Mouse (Mus musculus): Measurements from ENCODE around the gene Gm49318. TPM values are rescaled to one million over a fixed set of nuclear protein-coding genes. Genes with fewer than 3 reads are reported as not detected.

The Gm49318 gene
- polyA plus RNA-seq, 1 experiment from 2014 or later = not detected

DNA sequence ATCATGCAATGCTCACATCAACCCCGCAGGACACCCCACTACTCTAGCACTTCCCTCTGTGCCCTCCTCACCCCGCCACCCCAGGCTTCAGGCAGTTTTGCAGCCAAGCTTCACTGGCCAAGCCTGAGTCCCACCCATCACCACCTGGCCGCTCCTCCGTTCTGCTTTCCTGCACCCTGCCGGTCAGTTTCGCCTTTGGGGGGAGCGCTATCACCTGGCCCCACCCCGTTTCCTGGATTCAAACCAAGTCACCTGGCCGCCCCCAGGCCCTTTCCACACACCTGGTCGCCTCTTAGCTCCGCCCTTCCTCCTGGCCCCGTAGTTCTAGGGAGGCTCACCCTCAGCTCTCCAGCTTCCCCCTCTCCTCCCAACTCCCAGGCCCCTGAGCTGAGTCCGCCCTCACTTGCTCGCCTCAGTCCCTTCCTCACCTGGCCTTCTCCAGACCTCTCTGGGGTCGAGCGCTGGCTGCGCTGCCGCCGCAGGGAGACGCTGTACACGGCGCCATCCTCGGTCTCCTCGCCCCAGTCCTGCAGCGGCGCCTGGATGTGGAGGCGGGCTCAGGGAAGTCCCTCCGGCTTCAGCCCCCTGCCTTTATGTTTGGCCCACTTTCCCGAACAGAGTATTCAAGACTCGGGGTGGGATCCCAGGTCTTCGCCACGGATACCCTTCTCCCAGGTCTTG lies 82.5 kb downstream of the Gm49318 start:
- peak overlapping the region; percentile 69 for H3K4me2 ChIP-seq
- no peak overlapping the region for H3K9ac ChIP-seq
- peaks cover 66% of the 10 kb centered on the region for H3K27me3 ChIP-seq
- H3K9me3 ChIP-seq = no peaks in the 10 kb centered on the region
- H3K4me3 ChIP-seq = peak overlapping the region; percentile 36
- H3K27ac ChIP-seq (replicated peaks) = no peak overlapping the region
- 2% methylated on average over 32 of the region's 32 CpGs for WGBS
- ATAC-seq (ENCODE audit: low FRiP score, low read depth) = 0 out of 2 replicates have a peak, but pooled peaks have one; percentile 27
- no peaks in the 10 kb centered on the region for H3K36me3 ChIP-seq
- peaks cover 23% of the 10 kb centered on the region for H3K4me1 ChIP-seq (replicated peaks)

DNA sequence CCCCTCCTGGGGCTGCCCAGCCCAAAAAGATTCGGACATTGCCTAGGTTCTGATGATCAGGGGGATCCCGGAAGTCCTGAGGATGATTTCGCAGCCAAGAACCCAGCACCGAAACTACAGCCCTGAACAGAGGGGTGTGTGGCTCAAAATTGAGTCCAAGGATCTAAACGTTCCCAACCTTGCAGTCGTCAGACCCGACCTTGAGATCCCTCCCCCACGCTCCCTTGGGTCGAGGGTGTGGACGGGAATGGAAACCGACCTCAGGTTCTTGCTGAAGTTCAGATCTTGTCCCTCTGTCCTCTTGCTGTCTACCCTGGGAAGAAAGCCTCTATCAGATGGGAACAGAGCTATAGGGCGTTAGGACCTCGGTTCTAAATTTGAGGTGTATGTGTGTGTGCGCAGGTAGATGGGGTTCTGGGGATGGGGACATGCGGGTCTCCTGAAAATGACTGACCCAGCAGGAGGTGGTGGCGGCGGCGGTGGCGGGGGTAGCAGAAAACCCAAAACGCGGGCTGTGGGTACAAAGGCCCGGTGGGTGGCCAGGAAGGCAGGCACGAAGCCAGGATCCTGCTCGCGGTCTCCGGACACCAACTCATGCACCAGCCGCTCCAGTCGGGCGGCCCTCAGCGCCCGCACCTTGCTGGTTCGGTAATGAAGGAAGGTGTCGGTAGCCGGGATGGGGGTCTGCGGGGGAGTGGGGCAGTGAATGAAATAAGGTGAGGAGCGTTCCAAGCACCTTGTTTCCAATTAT lies 83.3 kb downstream of the Gm49318 start:
- WGBS = 9% methylated on average over 36 of the region's 36 CpGs
- peaks cover 66% of the 10 kb centered on the region for H3K27me3 ChIP-seq

More for the DNA sequence above, 83.3 kb downstream of the Gm49318 start:
- H3K9me3 ChIP-seq = no peaks in the 10 kb centered on the region
- no peak overlapping the region for H3K9ac ChIP-seq
- peak overlapping the region; percentile 69 for H3K4me2 ChIP-seq
- no peaks in the 10 kb centered on the region for H3K36me3 ChIP-seq
- ATAC-seq (ENCODE audit: low FRiP score, low read depth) = no peak
- peak overlapping the region; percentile 36 for H3K4me3 ChIP-seq
- H3K27ac ChIP-seq (replicated peaks) = no peak overlapping the region
- H3K4me1 ChIP-seq (replicated peaks) = peaks cover 23% of the 10 kb centered on the region

Small RNA genes within 50 kb of the gene (microRNA-seq; reads per million reads assigned to microRNA genes)
- gene Mir7084 = not detected

Other genes with a start within 250 kb of the Gm49318 start
- gene Angptl8, start 235.7 kb downstream of the Gm49318 start, polyA plus RNA-seq (2015; fragmentation: Nextera tagmentation; extraction: Ambion mirVana) = 0.88 TPM in 2 replicates
- 16.4 and 21.2 TPM in 2 replicates for gene Dock6, start 218.6 kb downstream of the Gm49318 start, polyA plus RNA-seq (2015; fragmentation: Nextera tagmentation; extraction: Ambion mirVana)
- 21.1 and 23.0 TPM in 2 replicates for gene Rab3d, start 153.1 kb downstream of the Gm49318 start, polyA plus RNA-seq (2015; fragmentation: Nextera tagmentation; extraction: Ambion mirVana)
- gene Ccdc159, start 143.8 kb downstream of the Gm49318 start, polyA plus RNA-seq (2015; fragmentation: Nextera tagmentation; extraction: Ambion mirVana) = 8.5 and 11.7 TPM in 2 replicates
- 51.7 and 53.8 TPM in 2 replicates for gene Tmem205, start 143.7 kb downstream of the Gm49318 start, polyA plus RNA-seq (2015; fragmentation: Nextera tagmentation; extraction: Ambion mirVana)
- 95.5 and 119 TPM in 2 replicates for gene Plppr2, start 134.2 kb downstream of the Gm49318 start, polyA plus RNA-seq (2015; fragmentation: Nextera tagmentation; extraction: Ambion mirVana)
- gene Swsap1, start 115.5 kb downstream of the Gm49318 start, polyA plus RNA-seq (2015; fragmentation: Nextera tagmentation; extraction: Ambion mirVana) = 9.1 and 9.3 TPM in 2 replicates
- 1.3 and 1.9 TPM in 2 replicates for gene Epor, start 107.8 kb downstream of the Gm49318 start, polyA plus RNA-seq (2015; fragmentation: Nextera tagmentation; extraction: Ambion mirVana)
- gene Rgl3, start 81.8 kb downstream of the Gm49318 start, polyA plus RNA-seq (2015; fragmentation: Nextera tagmentation; extraction: Ambion mirVana) = 1.2 and 2.2 TPM in 2 replicates
- gene Ccdc151, start 68.6 kb downstream of the Gm49318 start, polyA plus RNA-seq (2015; fragmentation: Nextera tagmentation; extraction: Ambion mirVana) = 4.9 and 5.1 TPM in 2 replicates
- gene Prkcsh, start 68.5 kb downstream of the Gm49318 start, polyA plus RNA-seq (2015; fragmentation: Nextera tagmentation; extraction: Ambion mirVana) = 94.9 and 100 TPM in 2 replicates
- gene Elavl3, start 19.2 kb downstream of the Gm49318 start, polyA plus RNA-seq (2015; fragmentation: Nextera tagmentation; extraction: Ambion mirVana) = 97.4 and 104 TPM in 2 replicates
- 17.3 and 19.6 TPM in 2 replicates for gene Zfp653, start 117 bp upstream of the Gm49318 start, polyA plus RNA-seq (2015; fragmentation: Nextera tagmentation; extraction: Ambion mirVana)
- 56.0 and 63.5 TPM in 2 replicates for gene Ecsit, start 14.2 kb upstream of the Gm49318 start, polyA plus RNA-seq (2015; fragmentation: Nextera tagmentation; extraction: Ambion mirVana)
- 1.6 and 2.3 TPM in 2 replicates for gene Cnn1, start 28.0 kb upstream of the Gm49318 start, polyA plus RNA-seq (2015; fragmentation: Nextera tagmentation; extraction: Ambion mirVana)
- gene Elof1, start 45.9 kb upstream of the Gm49318 start, polyA plus RNA-seq (2015; fragmentation: Nextera tagmentation; extraction: Ambion mirVana) = 183 and 190 TPM in 2 replicates
- gene Acp5, start 64.5 kb upstream of the Gm49318 start, polyA plus RNA-seq (2015; fragmentation: Nextera tagmentation; extraction: Ambion mirVana) = 0.44 and 0.97 TPM in 2 replicates
- gene Pigyl, start 85.6 kb upstream of the Gm49318 start, polyA plus RNA-seq (2015; fragmentation: Nextera tagmentation; extraction: Ambion mirVana) = 85.3 and 86.0 TPM in 2 replicates
- gene Zfp872, start 116.8 kb upstream of the Gm49318 start, polyA plus RNA-seq (2015; fragmentation: Nextera tagmentation; extraction: Ambion mirVana) = 0.58 and 0.79 TPM in 2 replicates
- 9.3 and 11.2 TPM in 2 replicates for gene Zfp809, start 154.5 kb upstream of the Gm49318 start, polyA plus RNA-seq (2015; fragmentation: Nextera tagmentation; extraction: Ambion mirVana)
- 7.4 and 7.7 TPM in 2 replicates for gene Zfp599, start 188.6 kb upstream of the Gm49318 start, polyA plus RNA-seq (2015; fragmentation: Nextera tagmentation; extraction: Ambion mirVana)
- gene Zfp810, start 236.4 kb upstream of the Gm49318 start, polyA plus RNA-seq (2015; fragmentation: Nextera tagmentation; extraction: Ambion mirVana) = 27.8 and 29.0 TPM in 2 replicates